Mouse (Mus musculus): ENCODE data around the gene Wdr37. TPM values are rescaled to one million over a fixed set of nuclear protein-coding genes. Genes with fewer than 3 reads are reported as not detected.
"Not testable (repeated sequence)": the region's sequence is repeated elsewhere in the genome, so short reads cannot be mapped to it uniquely, and the experiment has no call there.

The Wdr37 gene
- total RNA-seq, 2 experiments from 2014 or later = 36.3 to 62.9 TPM

DNA sequence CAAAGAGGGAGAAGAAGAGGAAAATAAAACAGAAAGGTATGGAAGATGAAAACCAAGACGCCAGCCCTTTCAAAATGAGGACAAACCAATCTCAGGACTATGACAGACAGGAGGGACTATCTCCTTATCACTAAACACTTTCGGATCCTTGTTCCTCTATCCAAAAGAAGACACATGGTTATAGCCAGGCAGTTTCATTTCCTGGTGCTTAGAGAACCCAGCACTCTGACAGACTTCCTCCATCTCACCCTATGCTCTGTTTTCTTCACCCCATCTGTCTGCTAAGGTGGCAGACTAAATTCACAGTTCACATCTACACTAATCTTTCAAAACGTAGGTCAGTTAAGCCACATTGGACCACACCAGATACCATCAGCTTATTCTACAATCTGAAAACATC, 29.4 kb downstream of the Wdr37 start:
- ATAC-seq (replicated peaks; ENCODE audit: low FRiP score, poor library complexity, severe bottlenecking) = no peak

DNA sequence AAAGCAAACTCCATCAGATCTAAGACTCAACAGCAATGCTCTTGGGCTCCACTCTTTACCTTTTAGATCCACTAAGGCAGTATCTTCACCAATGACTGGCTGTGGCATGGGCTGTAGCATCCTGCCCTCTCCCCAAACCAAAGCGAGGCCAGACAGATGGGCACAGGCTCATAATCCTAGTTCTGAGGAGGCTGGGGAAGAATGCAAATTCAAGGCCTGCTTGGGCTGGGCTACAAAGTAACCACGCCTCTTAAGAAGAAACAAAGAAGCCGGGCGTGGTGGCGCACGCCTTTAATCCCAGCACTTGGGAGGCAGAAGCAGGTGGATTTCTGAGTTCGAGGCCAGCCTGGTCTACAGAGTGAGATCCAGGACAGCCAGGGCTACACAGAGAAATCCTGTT, 29.9 kb downstream of the Wdr37 start:
- not testable (repeated sequence) for ATAC-seq (replicated peaks; ENCODE audit: low FRiP score, poor library complexity, severe bottlenecking)

DNA sequence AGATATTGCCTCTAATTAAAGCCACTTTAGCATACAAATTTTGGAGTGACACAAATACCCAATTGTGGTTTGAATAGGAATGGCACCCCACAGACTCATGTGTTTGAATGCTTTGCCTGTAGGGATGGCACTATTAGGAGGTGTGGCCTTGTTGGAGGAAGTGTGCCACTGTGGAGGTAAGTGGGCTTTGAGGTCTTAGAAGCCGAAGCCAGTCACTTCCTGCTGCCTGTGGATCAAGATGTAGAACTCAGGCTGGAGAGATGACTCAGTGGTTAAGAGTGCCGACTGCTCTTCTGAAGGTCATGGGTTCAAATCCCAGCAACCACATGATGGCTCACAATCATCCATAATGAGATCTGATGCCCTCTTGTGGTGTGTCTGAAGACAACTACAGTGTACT, 30.8 kb downstream of the Wdr37 start:
- no peak for ATAC-seq (replicated peaks; ENCODE audit: low FRiP score, poor library complexity, severe bottlenecking)

DNA sequence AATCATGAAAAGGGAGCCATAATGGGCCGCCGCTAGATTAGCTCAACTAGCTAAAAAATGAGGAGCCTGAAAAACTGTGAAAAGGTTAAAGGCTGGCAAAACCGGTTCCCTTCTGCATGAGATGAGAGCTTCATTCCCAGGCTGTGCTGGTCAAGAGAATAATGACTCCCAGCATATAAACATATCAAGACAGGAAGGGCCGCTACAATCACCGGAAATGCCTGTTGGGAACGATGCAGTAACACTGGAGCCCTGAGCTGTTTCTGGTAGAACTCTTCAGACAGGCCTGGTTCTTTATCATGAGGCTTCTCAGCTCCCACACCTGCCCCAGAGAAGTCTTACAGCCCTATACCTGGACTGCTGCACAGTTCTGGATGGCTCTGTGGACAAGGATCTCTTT, 31.8 kb downstream of the Wdr37 start:
- ATAC-seq (replicated peaks; ENCODE audit: low FRiP score, poor library complexity, severe bottlenecking) = no peak

DNA sequence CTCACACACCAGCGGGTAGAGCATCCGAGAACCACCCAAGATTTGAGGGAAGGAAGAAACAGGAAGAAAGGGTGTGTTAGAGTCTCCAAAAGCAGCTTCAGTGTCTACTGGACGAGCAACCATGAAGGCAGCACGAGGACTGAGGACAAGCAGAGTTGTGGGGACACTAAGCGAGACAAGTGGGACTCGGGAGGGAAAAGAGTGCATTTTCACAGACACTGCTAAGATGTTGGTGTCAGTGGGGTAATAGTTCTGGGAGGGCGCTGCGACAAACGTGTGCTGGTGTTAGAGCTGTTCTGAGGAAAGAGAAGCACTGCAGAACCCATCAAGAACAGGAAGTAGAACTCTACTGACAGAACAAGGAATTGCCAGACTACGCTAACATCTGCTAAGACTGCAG, 32.6 kb downstream of the Wdr37 start:
- ATAC-seq (replicated peaks; ENCODE audit: low FRiP score, poor library complexity, severe bottlenecking) = no peak

DNA sequence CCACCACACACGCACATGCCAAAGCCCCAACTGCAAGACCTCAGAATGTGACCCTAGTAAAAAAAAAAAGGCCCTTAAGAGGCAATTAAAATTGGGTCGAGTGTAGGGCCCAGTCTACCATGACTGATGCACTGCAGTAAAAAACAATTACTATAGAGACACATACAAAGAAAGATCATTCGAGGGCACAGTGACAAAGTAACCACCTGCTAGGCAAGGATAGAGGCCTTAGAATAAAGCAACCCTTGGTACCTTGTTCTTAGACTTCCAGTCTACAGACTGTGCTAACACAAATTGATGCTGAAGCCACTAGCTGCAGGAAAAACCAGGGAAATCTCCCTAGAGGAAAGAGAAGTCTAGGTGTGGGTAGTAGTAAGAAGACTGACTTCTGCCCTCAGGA, 33.3 kb downstream of the Wdr37 start:
- ATAC-seq (replicated peaks; ENCODE audit: low FRiP score, poor library complexity, severe bottlenecking) = no peak

DNA sequence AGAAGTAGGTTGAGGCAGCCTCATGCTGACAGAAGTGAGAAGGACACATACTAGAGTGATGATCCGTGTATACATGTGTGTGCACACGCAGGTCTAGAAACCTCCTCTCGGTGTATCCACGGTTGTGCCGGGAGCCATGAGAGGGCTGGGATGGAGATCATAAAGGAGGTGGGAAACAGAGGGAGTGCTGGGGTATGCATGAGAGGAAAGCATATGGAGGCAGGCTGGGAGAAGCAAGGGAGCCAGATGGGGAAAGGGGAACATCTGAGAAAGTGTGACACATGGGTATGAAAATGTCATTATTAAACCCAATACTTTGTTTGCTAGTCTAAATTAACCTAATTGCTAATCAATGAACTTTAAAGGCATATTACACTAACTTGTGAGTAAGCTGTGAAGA, 37.1 kb downstream of the Wdr37 start:
- no peak for ATAC-seq (replicated peaks; ENCODE audit: low FRiP score, poor library complexity, severe bottlenecking)

DNA sequence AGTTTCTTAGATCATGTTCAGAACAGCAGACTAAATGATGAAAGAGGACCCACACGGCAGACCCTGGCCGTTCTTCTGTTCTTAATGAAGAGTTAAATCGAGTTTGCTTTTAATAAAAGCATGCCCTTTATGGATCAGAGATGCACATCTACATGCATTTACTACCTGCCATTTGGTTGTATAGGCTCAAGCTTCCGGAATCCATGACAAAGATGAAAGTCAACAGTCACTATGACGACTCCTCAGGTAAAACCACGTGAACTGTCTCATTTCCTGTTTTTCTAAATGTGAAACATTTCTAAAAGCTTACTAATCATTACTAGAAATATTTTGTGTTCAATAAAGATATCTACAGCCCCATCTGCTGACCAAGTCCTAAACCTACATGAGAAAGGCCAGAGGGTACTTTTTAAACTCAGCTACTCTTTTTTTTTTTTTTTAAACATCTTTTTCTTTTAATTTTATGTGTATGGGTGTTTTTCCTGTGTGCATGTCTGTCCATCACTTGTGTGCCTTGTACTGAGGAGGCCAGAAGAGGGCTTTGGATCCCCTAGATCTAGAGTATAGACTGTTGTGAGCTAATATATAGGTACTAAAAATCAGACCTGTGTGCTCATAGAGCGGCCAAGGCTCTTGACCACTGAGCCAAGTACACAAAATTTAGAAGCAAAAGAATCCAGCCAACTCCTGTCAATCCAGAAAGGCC, 40.0 kb downstream of the Wdr37 start:
- no peak for ATAC-seq (replicated peaks; ENCODE audit: low FRiP score, poor library complexity, severe bottlenecking)

DNA sequence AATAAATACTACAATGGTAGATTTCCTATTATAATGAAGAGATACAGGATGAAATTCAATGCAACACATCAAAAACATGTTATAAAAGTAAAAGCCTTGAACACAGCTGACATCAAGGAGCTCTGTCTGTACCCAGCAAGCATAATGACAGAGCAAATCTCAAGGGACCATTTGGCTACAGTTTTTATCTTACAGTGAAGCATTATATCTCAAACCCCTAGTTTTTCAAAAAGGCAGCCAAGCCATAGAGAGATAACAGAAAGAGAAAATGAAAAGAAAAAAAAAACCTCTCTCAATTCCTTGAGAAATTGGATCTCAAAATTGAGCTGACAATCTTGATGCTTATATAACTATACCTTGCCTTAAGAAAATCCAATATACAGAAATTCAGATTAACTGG, 41.0 kb downstream of the Wdr37 start:
- ATAC-seq (replicated peaks; ENCODE audit: low FRiP score, poor library complexity, severe bottlenecking) = no peak

DNA sequence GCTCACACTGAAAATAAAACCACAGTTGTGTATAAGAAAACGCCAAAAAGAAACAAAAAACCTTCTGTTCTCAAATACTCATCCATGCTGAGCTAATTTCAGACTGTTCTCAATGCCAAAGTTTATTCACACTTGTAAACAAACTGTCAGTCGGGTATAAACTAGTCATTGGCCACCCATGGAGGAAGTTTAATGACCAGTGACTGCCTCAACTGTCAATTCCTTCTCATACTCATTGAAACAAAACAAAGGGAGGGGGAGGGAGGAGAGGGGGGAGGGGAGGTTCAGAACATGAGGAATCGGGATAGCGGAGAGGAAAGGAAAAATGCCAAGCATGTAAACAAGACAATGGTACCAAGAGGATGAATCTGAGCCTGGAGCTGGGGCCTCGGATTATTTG, 41.9 kb downstream of the Wdr37 start:
- no peak for ATAC-seq (replicated peaks; ENCODE audit: low FRiP score, poor library complexity, severe bottlenecking)

DNA sequence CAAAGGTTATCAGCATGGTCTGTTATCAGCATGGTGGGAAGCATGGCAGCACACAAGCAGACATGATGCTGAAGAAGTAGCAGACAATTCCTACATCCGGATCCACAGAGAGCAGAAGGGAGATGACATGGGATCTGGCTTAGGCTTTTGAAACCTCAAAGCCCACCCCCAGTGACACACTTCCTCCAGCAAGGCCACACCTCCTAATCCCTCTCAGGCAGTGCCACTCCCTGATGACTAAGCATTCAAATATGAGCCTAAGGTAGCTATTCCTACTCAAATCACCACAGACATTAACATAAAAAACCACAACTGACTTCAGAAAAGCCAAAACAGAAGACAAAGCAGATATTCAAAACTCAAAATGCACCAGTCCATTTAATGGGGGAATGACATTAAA, 42.8 kb downstream of the Wdr37 start:
- ATAC-seq (replicated peaks; ENCODE audit: low FRiP score, poor library complexity, severe bottlenecking) = no peak

DNA sequence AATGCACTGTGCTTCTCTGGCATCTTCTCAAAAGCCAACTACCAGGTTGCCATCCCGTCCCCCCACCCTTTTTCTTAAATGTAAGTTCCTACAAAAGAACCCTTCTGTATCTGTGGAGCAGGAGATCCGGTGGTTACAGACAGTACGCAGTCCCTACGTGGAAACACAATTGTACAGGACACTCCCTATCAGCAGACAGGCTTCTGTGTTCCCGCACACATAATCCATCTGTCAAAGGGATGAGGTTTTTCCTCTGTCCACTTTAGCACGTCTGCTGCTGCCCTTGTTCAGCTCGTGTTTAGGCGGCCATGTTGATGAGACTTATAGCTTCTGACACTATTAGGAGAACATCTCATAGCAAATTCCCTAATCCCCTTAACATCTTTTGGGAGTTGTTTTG, 48.2 kb downstream of the Wdr37 start:
- ATAC-seq (replicated peaks; ENCODE audit: low FRiP score, poor library complexity, severe bottlenecking) = no peak

DNA sequence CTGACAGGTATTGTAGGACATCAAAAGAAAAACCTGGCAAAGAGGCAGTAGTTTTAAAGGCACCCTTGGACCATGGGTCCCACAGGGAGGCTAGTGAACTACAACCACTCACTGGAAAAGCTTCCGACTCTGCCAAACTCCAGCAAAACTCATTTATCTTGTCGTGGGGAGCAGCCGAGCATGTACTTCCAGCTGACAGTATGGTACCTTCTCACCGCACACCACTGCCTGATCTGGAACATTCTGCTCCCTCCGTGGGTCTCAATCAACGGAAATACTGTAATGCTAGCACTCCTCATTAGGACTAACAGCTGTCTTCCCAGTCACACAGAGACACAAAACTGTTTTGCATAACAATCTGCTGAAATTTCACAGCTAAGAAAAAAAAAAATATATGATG, 48.6 kb downstream of the Wdr37 start:
- ATAC-seq (replicated peaks; ENCODE audit: low FRiP score, poor library complexity, severe bottlenecking) = no peak

DNA sequence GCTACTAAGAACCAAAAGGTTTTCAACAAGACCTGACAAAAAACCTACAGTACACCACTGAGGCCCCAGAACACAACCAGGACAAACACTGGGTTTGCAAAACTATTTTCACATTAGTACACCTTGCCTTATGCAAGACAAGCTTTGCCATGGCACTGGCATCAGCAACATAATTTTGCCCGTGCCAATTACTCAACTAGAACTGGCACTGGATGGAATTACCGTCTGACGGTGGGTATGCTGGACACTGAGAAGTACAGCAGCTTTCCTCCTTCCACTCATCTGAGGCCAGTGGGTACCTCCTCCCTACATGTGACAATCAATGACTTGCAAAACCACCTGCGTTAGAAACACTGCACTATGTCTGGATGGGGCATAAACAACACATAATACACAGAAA, 49.5 kb downstream of the Wdr37 start:
- ATAC-seq (replicated peaks; ENCODE audit: low FRiP score, poor library complexity, severe bottlenecking) = no peak

DNA sequence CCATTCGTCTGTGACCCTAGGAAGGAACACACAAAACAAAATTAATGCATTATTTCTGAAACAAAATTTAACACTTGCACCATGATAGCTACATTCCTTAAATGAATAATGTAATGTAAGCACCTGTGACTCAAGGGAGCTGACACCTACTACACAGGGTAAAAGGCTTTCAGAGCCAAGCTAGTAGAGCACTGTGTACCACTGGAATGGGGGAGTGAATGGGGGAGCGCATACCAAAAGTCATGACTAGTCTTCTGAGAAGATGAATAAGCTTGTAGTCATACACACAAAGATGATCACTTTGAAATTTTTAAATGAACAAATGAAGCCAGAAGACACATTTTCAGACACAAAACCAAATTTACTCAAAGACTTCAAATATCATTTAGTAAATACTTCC, 65.8 kb downstream of the Wdr37 start:
- no peak for ATAC-seq (replicated peaks; ENCODE audit: low FRiP score, poor library complexity, severe bottlenecking)

DNA sequence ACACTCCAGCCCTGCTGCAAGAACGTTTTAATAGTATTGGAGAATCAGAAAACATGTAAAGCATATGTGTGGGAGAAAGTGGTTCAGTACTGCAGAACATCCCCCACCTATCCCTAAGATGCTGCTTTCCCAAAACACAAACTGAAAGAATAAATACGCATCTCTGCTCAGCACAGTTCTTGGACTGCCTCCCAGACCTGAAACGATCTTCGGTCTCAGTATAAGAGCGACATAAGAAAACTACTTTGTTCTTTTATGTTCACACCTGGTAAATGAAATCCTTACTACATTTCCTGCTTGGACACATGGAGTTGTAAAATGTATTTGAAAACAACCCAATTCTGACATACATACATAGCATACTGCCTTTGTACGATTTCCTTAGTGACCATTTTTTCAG, 71.1 kb downstream of the Wdr37 start:
- ATAC-seq (replicated peaks; ENCODE audit: low FRiP score, poor library complexity, severe bottlenecking) = no peak

DNA sequence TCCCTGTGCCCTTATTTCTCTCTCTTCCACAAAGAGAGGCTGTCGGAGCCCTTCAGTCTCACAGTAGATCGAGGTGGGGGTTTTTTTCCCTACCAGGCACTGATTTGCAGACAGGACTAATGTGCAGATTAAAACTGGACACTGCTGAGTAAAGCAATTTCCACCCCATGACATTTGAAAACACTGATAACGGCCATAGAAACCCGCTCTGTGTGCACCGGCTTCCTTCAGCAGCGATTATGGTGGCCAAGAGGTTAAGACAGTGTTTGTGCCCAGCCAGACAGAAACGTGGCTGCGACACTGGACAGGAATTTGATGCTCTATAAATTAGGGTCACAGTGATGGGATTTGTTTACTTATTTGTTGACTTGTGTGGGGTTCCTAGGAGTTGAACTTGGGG, 78.5 kb downstream of the Wdr37 start:
- ATAC-seq (replicated peaks; ENCODE audit: low FRiP score, poor library complexity, severe bottlenecking) = no peak

DNA sequence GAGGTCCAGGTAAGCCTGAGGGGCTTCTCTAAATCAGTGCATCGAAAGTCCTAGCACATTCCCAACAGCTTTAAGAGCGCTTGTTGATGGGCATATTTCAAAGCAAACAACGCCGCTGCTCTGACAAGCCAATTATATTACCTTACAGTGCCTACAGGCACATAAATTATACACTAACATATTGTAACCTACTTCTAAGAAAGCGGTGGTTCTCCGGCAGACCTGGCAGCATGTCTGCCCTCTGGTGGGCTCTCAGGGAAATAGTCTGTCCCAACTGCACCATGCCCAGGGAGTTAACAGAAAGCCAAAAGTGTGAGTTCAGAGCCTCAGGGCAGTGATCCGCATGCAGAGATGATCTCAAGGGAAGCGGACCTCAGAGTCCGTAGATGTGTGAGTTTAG, 86.5 kb downstream of the Wdr37 start:
- ATAC-seq (replicated peaks; ENCODE audit: low FRiP score, poor library complexity, severe bottlenecking) = no peak

DNA sequence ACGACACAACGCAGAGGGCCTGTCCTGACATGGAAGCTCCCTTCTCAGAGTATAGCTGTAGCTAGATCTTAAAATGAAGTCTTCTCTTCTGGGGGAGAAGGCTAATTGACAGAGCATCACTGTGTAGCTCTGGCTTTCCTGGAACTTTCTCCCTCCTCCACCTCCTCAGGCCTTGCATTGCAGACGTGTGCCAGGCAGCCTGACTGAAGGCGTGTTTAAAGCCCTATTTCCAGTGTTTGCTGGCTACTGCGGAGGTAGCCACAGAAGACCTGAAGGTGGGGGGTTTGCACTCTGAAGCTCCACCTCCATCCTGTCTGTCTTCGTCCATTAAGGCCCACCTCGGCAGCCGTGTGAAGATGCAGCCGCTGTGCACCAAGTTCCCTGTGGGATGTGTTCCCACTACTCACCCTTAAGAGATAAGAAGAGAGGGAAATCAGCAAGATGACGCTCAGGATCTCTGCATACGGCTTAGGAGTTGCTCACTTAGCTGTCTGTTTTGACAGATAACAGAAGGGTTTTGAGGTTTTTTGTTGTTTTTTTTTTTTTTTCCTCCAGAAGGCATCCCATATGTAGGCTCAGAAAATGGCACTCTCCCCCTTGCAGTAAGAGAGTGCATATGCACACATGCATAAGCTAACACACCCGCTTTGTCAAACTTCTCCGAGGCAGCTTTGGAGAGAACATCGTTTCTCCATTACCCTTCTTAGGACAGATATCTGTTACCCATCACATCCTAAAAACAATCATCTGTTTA, 87.2 kb downstream of the Wdr37 start:
- no peak for ATAC-seq (replicated peaks; ENCODE audit: low FRiP score, poor library complexity, severe bottlenecking)

DNA sequence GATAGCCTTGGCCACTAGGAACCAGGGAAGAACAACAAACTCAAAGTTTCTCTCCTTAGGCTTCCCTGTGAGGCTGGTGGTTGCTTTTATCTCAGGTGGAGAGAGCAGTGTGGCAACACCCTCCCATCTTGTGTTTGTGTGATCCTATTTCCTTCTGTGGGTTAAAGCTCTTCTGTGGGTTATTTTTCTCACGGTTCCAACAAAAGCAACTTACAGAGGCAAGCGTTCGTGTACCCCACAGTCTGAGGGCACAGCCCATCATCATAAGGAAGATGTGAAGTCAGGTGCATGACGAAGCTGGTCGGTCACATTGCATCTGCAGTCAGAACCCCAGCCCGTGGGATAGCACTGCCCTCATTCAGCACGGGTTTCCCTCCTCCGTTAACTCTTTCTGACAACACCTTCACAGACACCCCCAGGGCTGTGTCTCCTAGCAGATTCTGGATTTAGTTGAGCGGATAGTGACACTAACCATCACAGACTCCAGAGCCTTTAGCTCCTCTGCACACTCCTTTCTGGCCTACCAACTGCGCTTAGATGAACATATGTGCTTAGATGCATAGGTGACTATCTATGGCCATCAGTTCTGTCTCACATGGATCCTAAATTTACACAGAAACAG, 87.9 kb downstream of the Wdr37 start:
- no peak for ATAC-seq (replicated peaks; ENCODE audit: low FRiP score, poor library complexity, severe bottlenecking)

DNA sequence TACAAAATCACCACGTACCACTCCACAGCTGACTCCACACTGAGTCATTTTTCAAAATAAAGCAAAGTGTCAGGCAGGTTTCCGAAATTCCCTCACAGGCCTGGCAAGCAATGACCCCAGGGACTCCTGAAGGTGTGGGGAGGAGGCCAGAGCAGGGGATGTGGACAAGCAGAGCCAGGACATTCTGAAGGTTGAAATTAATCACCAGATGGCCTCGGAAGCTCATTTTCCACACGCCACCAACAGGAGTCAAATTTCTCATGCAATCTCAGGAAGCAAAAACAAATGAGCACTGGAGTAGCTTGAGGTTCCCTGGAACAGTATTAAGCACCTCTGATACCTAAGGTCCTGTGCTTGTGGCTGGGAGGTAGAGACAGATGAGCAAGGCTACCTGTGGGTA, 89.1 kb downstream of the Wdr37 start:
- no peak for ATAC-seq (replicated peaks; ENCODE audit: low FRiP score, poor library complexity, severe bottlenecking)
